Mouse (Mus musculus): ENCODE data around the gene Spns2.

DNA sequence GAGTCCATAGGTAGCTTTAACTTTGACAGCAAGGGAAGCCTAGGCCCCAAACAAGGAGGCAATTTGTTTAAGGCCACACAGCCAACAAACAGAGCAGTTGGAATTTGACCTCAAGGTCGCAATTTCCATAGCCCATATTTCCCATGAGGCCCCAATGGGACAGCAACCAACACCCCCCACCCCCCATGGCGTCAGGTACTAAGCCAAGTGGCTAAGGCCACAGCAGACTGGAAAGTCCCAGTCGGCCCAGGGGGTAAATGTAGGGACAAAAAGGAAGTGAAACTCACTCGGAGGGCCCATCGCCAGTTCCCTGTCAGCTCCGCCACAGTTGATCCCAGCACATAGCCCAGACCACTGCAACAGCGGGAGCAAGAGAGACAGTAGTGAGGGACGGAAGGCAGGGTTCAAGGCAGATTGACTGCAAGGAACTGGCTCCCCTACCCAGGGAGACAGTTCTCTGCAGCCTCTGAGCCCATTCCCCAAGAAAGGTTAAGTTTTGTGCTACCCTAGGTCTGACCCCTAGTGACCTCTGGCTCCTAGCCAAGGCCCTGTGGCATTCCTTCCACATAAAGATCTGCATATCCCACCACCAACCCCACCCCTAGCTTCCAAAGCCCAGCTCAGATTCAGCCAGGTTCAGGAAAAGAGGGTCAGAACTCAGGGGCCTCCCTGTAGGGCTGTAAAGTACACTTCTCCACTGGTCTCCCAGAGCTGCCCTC lies 48.5 kb upstream of the Spns2 start:
- no peak for TF ChIP-seq CTCF (IDR thresholded peaks at IDR 0.05)
- TF ChIP-seq EP300 (IDR thresholded peaks at IDR 0.05), result no peak

Data from lung, postnatal 0 days (tissue).